Mouse (Mus musculus) limb, embryonic 13.5 days (tissue): ENCODE results near the gene Chdh. TPM values are rescaled to one million over a fixed set of nuclear protein-coding genes. Genes with fewer than 3 reads are reported as not detected.

Source experiments
- ATAC-seq: fragments of 200-750 bp; cut with Nextera tagmentation; 2 replicates; pipeline ENCODE4 v1.8.0; 2017; ENCODE audit warnings: low read depth, moderate number of reproducible peaks, moderate TSS enrichment; ENCODE audit not compliant: low FRiP score
- H3K27ac ChIP-seq: fragments of 300-500 bp; sonication (generic); 2 replicates; pipeline ENCODE4 v1.5.1; 2015; ENCODE audit warnings: inconsistent platforms, mild to moderate bottlenecking, moderate library complexity
- H3K27me3 ChIP-seq: fragments of 300-500 bp; sonication (generic); 2 replicates; pipeline ENCODE4 v1.6.1; 2015; ENCODE audit warnings: mild to moderate bottlenecking, inconsistent platforms
- H3K36me3 ChIP-seq: fragments of 300-500 bp; sonication (generic); 2 replicates; pipeline ENCODE4 v1.6.1; 2015; ENCODE audit warnings: inconsistent platforms, mild to moderate bottlenecking, moderate library complexity
- H3K4me1 ChIP-seq: fragments of 300-500 bp; sonication (generic); 2 replicates; pipeline ENCODE4 v1.6.1; 2015; ENCODE audit warnings: inconsistent platforms
- H3K4me2 ChIP-seq: fragments of 300-500 bp; sonication (generic); replicated peaks from 2 replicates; pipeline ENCODE4 v1.6.1; 2015; ENCODE audit warnings: inconsistent platforms, mild to moderate bottlenecking, moderate library complexity
- H3K4me3 ChIP-seq: fragments of 300-500 bp; sonication (generic); 2 replicates; pipeline ENCODE4 v1.5.1; 2015; ENCODE audit warnings: moderate library complexity, mild to moderate bottlenecking, inconsistent platforms
- H3K9ac ChIP-seq: fragments of 300-500 bp; sonication (generic); 2 replicates; pipeline ENCODE4 v1.6.1; 2015; ENCODE audit warnings: mild to moderate bottlenecking, inconsistent platforms
- H3K9me3 ChIP-seq: fragments of 300-500 bp; sonication (generic); 2 replicates; pipeline ENCODE4 v1.6.1; 2016; ENCODE audit warnings: inconsistent platforms
- WGBS: fragments of 180-500 bp; shearing (Covaris S2); methylation state at CpG from one replicate; pipeline ENCODE4 v1.1.7; 2015; 5-methylcytosine and 5-hydroxymethylcytosine counted together
- polyA plus RNA-seq: library from polyadenylated mRNA; unstranded; fragments of >200 nt; fragmentation: Nextera tagmentation; extraction: Ambion mirVana; gene quantifications from 2 replicates; pipeline ENCODE4 v1.2.1, GENCODE M21; 2015

Chdh gene
- polyA plus RNA-seq, 1 experiment from 2014 or later, result 0.24 TPM

GRCm38 (mm10) chr14:30017794-30018462, 9.1 kb downstream of the Chdh start:
- H3K4me3 ChIP-seq, result no peak overlapping the region
- ATAC-seq, result no peak
- 0 out of 2 replicates have a peak, but pooled peaks cover 2% of the 10 kb centered on the region for H3K4me1 ChIP-seq
- no peak overlapping the region for H3K4me2 ChIP-seq
- H3K27me3 ChIP-seq, result no peaks in the 10 kb centered on the region
- H3K36me3 ChIP-seq, result no peaks in the 10 kb centered on the region
- 87% methylated on average over 8 of the region's 8 CpGs for WGBS
- H3K27ac ChIP-seq, result no peak overlapping the region
- no peaks in the 10 kb centered on the region for H3K9me3 ChIP-seq
- H3K9ac ChIP-seq, result no peak overlapping the region

GRCm38 (mm10) chr14:30018463-30018801, 9.6 kb downstream of the Chdh start:
- H3K4me3 ChIP-seq, result no peak overlapping the region
- no peak overlapping the region for H3K27ac ChIP-seq
- no peaks in the 10 kb centered on the region for H3K27me3 ChIP-seq
- no peaks in the 10 kb centered on the region for H3K4me1 ChIP-seq
- WGBS, result 92% methylated on average over 4 of the region's 4 CpGs
- H3K4me2 ChIP-seq, result no peak overlapping the region
- no peak for ATAC-seq
- no peaks in the 10 kb centered on the region for H3K36me3 ChIP-seq
- H3K9me3 ChIP-seq, result no peaks in the 10 kb centered on the region
- no peak overlapping the region for H3K9ac ChIP-seq

GRCm38 (mm10) chr14:30018846-30019245, 10.0 kb downstream of the Chdh start:
- Histone ChIP-seq H3K4me1 (no peaks in the 10 kb centered on the region), H3K4me2 (no peak overlapping the region), H3K27ac (no peak overlapping the region), H3K4me3 (no peak overlapping the region), H3K36me3 (no peaks in the 10 kb centered on the region), H3K9ac (no peak overlapping the region), H3K27me3 (no peaks in the 10 kb centered on the region), H3K9me3 (no peaks in the 10 kb centered on the region)
- ATAC-seq, result no peak
- 92% methylated on average over 6 of the region's 6 CpGs for WGBS

- no peaks in the 10 kb centered on the region for H3K36me3 ChIP-seq
- H3K27ac ChIP-seq, result no peak overlapping the region
- no peak for ATAC-seq
- no peak overlapping the region for H3K4me3 ChIP-seq
- no peaks in the 10 kb centered on the region for H3K27me3 ChIP-seq
- H3K4me2 ChIP-seq, result no peak overlapping the region
- H3K9ac ChIP-seq, result no peak overlapping the region
- H3K9me3 ChIP-seq, result no peaks in the 10 kb centered on the region
- WGBS, result 94% methylated on average over 8 of the region's 8 CpGs
- H3K4me1 ChIP-seq, result no peaks in the 10 kb centered on the region
Observed at GRCm38 (mm10) chr14:30019375-30019774, 10.6 kb downstream of the Chdh start.

- 33% methylated on average over 9 of the region's 9 CpGs for WGBS
Observed at GRCm38 (mm10) chr14:30019792-30020575, 11.2 kb downstream of the Chdh start.

GRCm38 (mm10) chr14:30022471-30022870, 13.6 kb downstream of the Chdh start:
- Histone ChIP-seq H3K4me2 (no peak overlapping the region), H3K4me3 (no peak overlapping the region), H3K9ac (no peak overlapping the region), H3K36me3 (no peaks in the 10 kb centered on the region), H3K27me3 (no peaks in the 10 kb centered on the region), H3K27ac (no peak overlapping the region), H3K4me1 (no peaks in the 10 kb centered on the region), H3K9me3 (no peaks in the 10 kb centered on the region)
- WGBS, result 87% methylated on average over 6 of the region's 6 CpGs
- no peak for ATAC-seq

More at GRCm38 (mm10) chr14:30019792-30020575, 11.2 kb downstream of the Chdh start:
- H3K9ac ChIP-seq, result no peak overlapping the region
- no peaks in the 10 kb centered on the region for H3K9me3 ChIP-seq
- no peak overlapping the region for H3K4me3 ChIP-seq
- H3K36me3 ChIP-seq, result no peaks in the 10 kb centered on the region
- H3K4me2 ChIP-seq, result no peak overlapping the region
- H3K4me1 ChIP-seq, result no peaks in the 10 kb centered on the region
- ATAC-seq, result no peak
- no peaks in the 10 kb centered on the region for H3K27me3 ChIP-seq
- no peak overlapping the region for H3K27ac ChIP-seq

- ATAC-seq, result no peak
- Histone ChIP-seq H3K4me3 (no peak overlapping the region), H3K9ac (no peak overlapping the region), H3K4me2 (no peak overlapping the region), H3K36me3 (no peaks in the 10 kb centered on the region), H3K4me1 (no peaks in the 10 kb centered on the region), H3K27ac (no peak overlapping the region), H3K27me3 (no peaks in the 10 kb centered on the region), H3K9me3 (no peaks in the 10 kb centered on the region)
- 52% methylated on average over 7 of the region's 7 CpGs for WGBS
Observed at GRCm38 (mm10) chr14:30024387-30024786, 15.6 kb downstream of the Chdh start.

GRCm38 (mm10) chr14:30027378-30027777, 18.6 kb downstream of the Chdh start:
- ATAC-seq, result no peak
- whole genome bisulfite sequencing, result 53% methylated on average over 2 of the region's 2 CpGs
- H3K4me3 ChIP-seq, result no peak overlapping the region
- no peaks in the 10 kb centered on the region for H3K4me1 ChIP-seq
- H3K4me2 ChIP-seq, result no peak overlapping the region
- H3K9ac ChIP-seq, result no peak overlapping the region
- H3K27me3 ChIP-seq, result no peaks in the 10 kb centered on the region
- H3K36me3 ChIP-seq, result no peaks in the 10 kb centered on the region
- no peak overlapping the region for H3K27ac ChIP-seq
- H3K9me3 ChIP-seq, result no peaks in the 10 kb centered on the region

GRCm38 (mm10) chr14:30033405-30033804, 24.6 kb downstream of the Chdh start:
- Histone ChIP-seq H3K4me3 (no peak overlapping the region), H3K36me3 (no peaks in the 10 kb centered on the region), H3K27me3 (no peaks in the 10 kb centered on the region), H3K27ac (no peak overlapping the region), H3K4me1 (no peaks in the 10 kb centered on the region), H3K9me3 (no peaks in the 10 kb centered on the region), H3K9ac (no peak overlapping the region), H3K4me2 (no peak overlapping the region)
- ATAC-seq, result no peak
- 54% methylated on average over 8 of the region's 8 CpGs for WGBS

- WGBS, result 84% methylated on average over 18 of the region's 18 CpGs
- H3K36me3 ChIP-seq, result no peaks in the 10 kb centered on the region
- ATAC-seq, result no peak
- no peak overlapping the region for H3K4me2 ChIP-seq
- no peak overlapping the region for H3K4me3 ChIP-seq
- H3K9me3 ChIP-seq, result no peaks in the 10 kb centered on the region
- no peaks in the 10 kb centered on the region for H3K27me3 ChIP-seq
- no peak overlapping the region for H3K27ac ChIP-seq
- no peak overlapping the region for H3K9ac ChIP-seq
- no peaks in the 10 kb centered on the region; the same call in 1 of the 2 replicates for H3K4me1 ChIP-seq
Observed at GRCm38 (mm10) chr14:30038431-30038830, 29.6 kb downstream of the Chdh start.

- no peak for ATAC-seq
- H3K4me3 ChIP-seq, result no peak overlapping the region
- 74% methylated on average over 4 of the region's 4 CpGs for WGBS
- H3K9ac ChIP-seq, result no peak overlapping the region
- H3K27ac ChIP-seq, result no peak overlapping the region
- no peak overlapping the region for H3K4me2 ChIP-seq
- H3K27me3 ChIP-seq, result no peaks in the 10 kb centered on the region
- no peaks in the 10 kb centered on the region; the same call in 1 of the 2 replicates for H3K4me1 ChIP-seq
- H3K36me3 ChIP-seq, result no peaks in the 10 kb centered on the region
- no peaks in the 10 kb centered on the region for H3K9me3 ChIP-seq
Observed at GRCm38 (mm10) chr14:30039413-30039812, 30.6 kb downstream of the Chdh start.

- H3K4me3 ChIP-seq, result no peak overlapping the region
- no peaks in the 10 kb centered on the region; the same call in 1 of the 2 replicates for H3K4me1 ChIP-seq
- no peaks in the 10 kb centered on the region for H3K9me3 ChIP-seq
- H3K4me2 ChIP-seq, result no peak overlapping the region
- H3K9ac ChIP-seq, result no peak overlapping the region
- no peaks in the 10 kb centered on the region for H3K27me3 ChIP-seq
- no peak for ATAC-seq
- no peak overlapping the region for H3K27ac ChIP-seq
- H3K36me3 ChIP-seq, result no peaks in the 10 kb centered on the region
- 66% methylated on average over 9 of the region's 9 CpGs for WGBS
Observed at GRCm38 (mm10) chr14:30041836-30042235, 33.0 kb downstream of the Chdh start.
